Mouse (Mus musculus): Measurements from ENCODE around the gene Tbc1d10a.
A peak's percentile ranks its signal among the peaks of the same experiment; 100 is the strongest.

Tbc1d10a gene

GRCm38 (mm10) chr11:4186486-4187317 is at the start of gene Tbc1d10a:
Gene Tbc1d10a, plus strand, starts transcription at chr11:4186789.
- peak; percentile 98 for DNase-seq

GRCm38 (mm10) chr11:4138964-4139363 is 47.6 kb upstream of the Tbc1d10a start:
- DNase-seq: no peak

- no peak for DNase-seq
These were observed 45.1 kb upstream of the Tbc1d10a start for GRCm38 (mm10) chr11:4141505-4141904.

GRCm38 (mm10) chr11:4142352-4142751 is 44.2 kb upstream of the Tbc1d10a start:
- DNase-seq: no peak

GRCm38 (mm10) chr11:4143281-4144062 is 43.1 kb upstream of the Tbc1d10a start:
- DNase-seq: no peak

GRCm38 (mm10) chr11:4146381-4146780 is 40.2 kb upstream of the Tbc1d10a start:
- DNase-seq: no peak

GRCm38 (mm10) chr11:4147098-4147497 is 39.5 kb upstream of the Tbc1d10a start:
- no peak for DNase-seq

GRCm38 (mm10) chr11:4148120-4148519 is 38.5 kb upstream of the Tbc1d10a start:
- DNase-seq: peak; percentile 36

GRCm38 (mm10) chr11:4148536-4149156 is 37.9 kb upstream of the Tbc1d10a start:
- DNase-seq: no peak

- no peak for DNase-seq
These were observed 36.7 kb upstream of the Tbc1d10a start for GRCm38 (mm10) chr11:4149886-4150285.

GRCm38 (mm10) chr11:4153694-4154093 is 32.9 kb upstream of the Tbc1d10a start:
- DNase-seq: no peak

GRCm38 (mm10) chr11:4155641-4156040 is 30.9 kb upstream of the Tbc1d10a start:
- DNase-seq: no peak

GRCm38 (mm10) chr11:4158676-4159075 is 27.9 kb upstream of the Tbc1d10a start:
- no peak for DNase-seq

- DNase-seq: peak; percentile 95
These were observed 26.5 kb upstream of the Tbc1d10a start, which contains the start of the genes Ccdc157 and Sf3a1 for GRCm38 (mm10) chr11:4159808-4160708. Gene Ccdc157, minus strand, starts transcription at chr11:4160293. Gene Sf3a1, plus strand, starts transcription at chr11:4160350.

- no peak for DNase-seq
These were observed 25.7 kb upstream of the Tbc1d10a start for GRCm38 (mm10) chr11:4160758-4161480.

GRCm38 (mm10) chr11:4164701-4165100 is 21.9 kb upstream of the Tbc1d10a start:
- DNase-seq: no peak

GRCm38 (mm10) chr11:4166467-4167090 is 20.0 kb upstream of the Tbc1d10a start:
- DNase-seq: no peak

GRCm38 (mm10) chr11:4174586-4174985 is 12.0 kb upstream of the Tbc1d10a start:
- DNase-seq: peak; percentile 45

- no peak for DNase-seq
These were observed 8.9 kb upstream of the Tbc1d10a start for GRCm38 (mm10) chr11:4177716-4178115.

- no peak for DNase-seq
These were observed 4.5 kb upstream of the Tbc1d10a start for GRCm38 (mm10) chr11:4182061-4182460.

GRCm38 (mm10) chr11:4183511-4183910 is 3.1 kb upstream of the Tbc1d10a start:
- DNase-seq: no peak

Data from kidney, adult 18-20 months (tissue).